Mouse (Mus musculus) limb, embryonic 15.5 days (tissue): ENCODE data around the gene Fggy. TPM values are rescaled to one million over a fixed set of nuclear protein-coding genes. Genes with fewer than 3 reads are reported as not detected.

ENCODE experiments used
- ATAC-seq: fragments of 200-750 bp; cut with Nextera tagmentation; 2 replicates; pipeline ENCODE4 v1.8.0; 2017; ENCODE audit warnings: low read depth, moderate TSS enrichment; ENCODE audit not compliant: insufficient number of reproducible peaks, low FRiP score, low TSS enrichment
- H3K27ac ChIP-seq: fragments of 300-500 bp; sonication (generic); 2 replicates; pipeline ENCODE4 v1.5.1; 2015; ENCODE audit warnings: moderate library complexity, mild to moderate bottlenecking, inconsistent platforms
- H3K27me3 ChIP-seq: fragments of 300-500 bp; sonication (generic); 2 replicates; pipeline ENCODE4 v1.6.1; 2015; ENCODE audit warnings: inconsistent platforms
- H3K36me3 ChIP-seq: fragments of 300-500 bp; sonication (generic); 2 replicates; pipeline ENCODE4 v1.6.1; 2015; ENCODE audit warnings: inconsistent platforms
- H3K4me1 ChIP-seq: fragments of 300-500 bp; sonication (generic); 2 replicates; pipeline ENCODE4 v1.6.1; 2015; ENCODE audit warnings: inconsistent platforms
- H3K4me2 ChIP-seq: fragments of 300-500 bp; sonication (generic); 2 replicates; pipeline ENCODE4 v1.6.1; 2015; ENCODE audit warnings: mild to moderate bottlenecking, inconsistent platforms
- H3K4me3 ChIP-seq: fragments of 300-500 bp; sonication (generic); 2 replicates; pipeline ENCODE4 v1.5.1; 2015; ENCODE audit warnings: mild to moderate bottlenecking, inconsistent platforms
- H3K9ac ChIP-seq: fragments of 300-500 bp; sonication (generic); 2 replicates; pipeline ENCODE4 v1.6.1; 2015; ENCODE audit warnings: inconsistent platforms
- H3K9me3 ChIP-seq: fragments of 300-500 bp; sonication (generic); 2 replicates; pipeline ENCODE4 v1.6.1; 2016; ENCODE audit warnings: inconsistent platforms
- WGBS: fragments of 180-500 bp; shearing (Covaris S2); methylation state at CpG from one replicate; pipeline ENCODE4 v1.1.7; 2015; 5-methylcytosine and 5-hydroxymethylcytosine counted together
- polyA plus RNA-seq: library from polyadenylated mRNA; unstranded; fragments of >200 nt; fragmentation: Nextera tagmentation; extraction: Ambion mirVana; gene quantifications from 2 replicates; pipeline ENCODE4 v1.2.1, GENCODE M21; 2015

The Fggy gene
- polyA plus RNA-seq, 1 experiment from 2014 or later = 8.6 TPM

- WGBS = 57% methylated on average over 5 of the region's 5 CpGs
- ATAC-seq = no peak
- Histone ChIP-seq H3K36me3 (no peaks in the 10 kb centered on the region), H3K4me2 (no peak overlapping the region), H3K4me1 (no peaks in the 10 kb centered on the region), H3K27ac (no peak overlapping the region), H3K9ac (no peak overlapping the region), H3K4me3 (no peak overlapping the region), H3K27me3 (no peaks in the 10 kb centered on the region), H3K9me3 (no peaks in the 10 kb centered on the region)
Observed at GRCm38 (mm10) chr4:95644048-95644447, 86.7 kb downstream of the Fggy start.

- Histone ChIP-seq H3K4me2 (no peak overlapping the region), H3K4me1 (peaks cover 22% of the 10 kb centered on the region), H3K27me3 (no peaks in the 10 kb centered on the region), H3K36me3 (no peaks in the 10 kb centered on the region), H3K9me3 (no peaks in the 10 kb centered on the region), H3K9ac (no peak overlapping the region), H3K27ac (no peak overlapping the region), H3K4me3 (no peak overlapping the region)
- 0 out of 2 replicates have a peak, but pooled peaks have one; percentile 55 for ATAC-seq
- 32% methylated on average over 3 of the region's 3 CpGs for WGBS
Observed at GRCm38 (mm10) chr4:95648801-95649551, 91.7 kb downstream of the Fggy start.

GRCm38 (mm10) chr4:95649552-95649905, 92.2 kb downstream of the Fggy start:
- peak overlapping the region; percentile 9; the same call in 1 of the 2 replicates for H3K27ac ChIP-seq
- no peak for ATAC-seq
- H3K27me3 ChIP-seq = no peaks in the 10 kb centered on the region
- no peaks in the 10 kb centered on the region for H3K36me3 ChIP-seq
- H3K4me1 ChIP-seq = peaks cover 26% of the 10 kb centered on the region
- 32% methylated on average over 3 of the region's 3 CpGs for WGBS
- no peak overlapping the region for H3K4me3 ChIP-seq
- H3K9ac ChIP-seq = no peak overlapping the region
- H3K4me2 ChIP-seq = no peak overlapping the region
- no peaks in the 10 kb centered on the region for H3K9me3 ChIP-seq

GRCm38 (mm10) chr4:95649980-95650379, 92.7 kb downstream of the Fggy start:
- ATAC-seq = no peak
- WGBS = 52% methylated on average over 6 of the region's 6 CpGs
- no peak overlapping the region for H3K4me3 ChIP-seq
- no peaks in the 10 kb centered on the region for H3K36me3 ChIP-seq
- H3K9ac ChIP-seq = no peak overlapping the region
- no peak overlapping the region for H3K4me2 ChIP-seq
- H3K27me3 ChIP-seq = no peaks in the 10 kb centered on the region
- H3K9me3 ChIP-seq = no peaks in the 10 kb centered on the region
- H3K27ac ChIP-seq = peak overlapping the region; percentile 9; the same call in 1 of the 2 replicates
- H3K4me1 ChIP-seq = peaks cover 26% of the 10 kb centered on the region

GRCm38 (mm10) chr4:95652044-95652443, 94.7 kb downstream of the Fggy start:
- WGBS = 25% methylated on average over 6 of the region's 6 CpGs
- Histone ChIP-seq H3K27me3 (no peaks in the 10 kb centered on the region), H3K9me3 (no peaks in the 10 kb centered on the region), H3K4me2 (no peak overlapping the region), H3K4me1 (peaks cover 26% of the 10 kb centered on the region), H3K27ac (peak overlapping the region; percentile 44), H3K36me3 (no peaks in the 10 kb centered on the region), H3K4me3 (no peak overlapping the region), H3K9ac (no peak overlapping the region)
- ATAC-seq = no peak

GRCm38 (mm10) chr4:95653296-95653912, 96.1 kb downstream of the Fggy start:
- 34% methylated on average over 4 of the region's 4 CpGs for WGBS
- Histone ChIP-seq H3K36me3 (no peaks in the 10 kb centered on the region), H3K4me1 (peaks cover 26% of the 10 kb centered on the region), H3K4me2 (no peak overlapping the region), H3K4me3 (no peak overlapping the region), H3K27ac (0 out of 2 replicates have a peak overlapping the region, but pooled peaks have one; percentile 48), H3K27me3 (no peaks in the 10 kb centered on the region), H3K9me3 (no peaks in the 10 kb centered on the region), H3K9ac (no peak overlapping the region)
- ATAC-seq = no peak

GRCm38 (mm10) chr4:95653913-95654301, 96.6 kb downstream of the Fggy start:
- H3K9me3 ChIP-seq = no peaks in the 10 kb centered on the region
- H3K27ac ChIP-seq = no peak overlapping the region
- no peak overlapping the region for H3K4me2 ChIP-seq
- peaks cover 30% of the 10 kb centered on the region for H3K4me1 ChIP-seq
- H3K27me3 ChIP-seq = no peaks in the 10 kb centered on the region
- WGBS = 39% methylated on average over 4 of the region's 4 CpGs
- H3K36me3 ChIP-seq = no peaks in the 10 kb centered on the region
- no peak overlapping the region for H3K9ac ChIP-seq
- no peak for ATAC-seq
- no peak overlapping the region for H3K4me3 ChIP-seq

- ATAC-seq = no peak
- H3K9me3 ChIP-seq = no peaks in the 10 kb centered on the region
- H3K27me3 ChIP-seq = no peaks in the 10 kb centered on the region
- no peak overlapping the region for H3K4me2 ChIP-seq
- H3K9ac ChIP-seq = no peak overlapping the region
- H3K27ac ChIP-seq = no peak overlapping the region
- H3K4me1 ChIP-seq = peaks cover 9% of the 10 kb centered on the region; the same call in 1 of the 2 replicates
- no peak overlapping the region for H3K4me3 ChIP-seq
- H3K36me3 ChIP-seq = no peaks in the 10 kb centered on the region
- 36% methylated on average over 3 of the region's 3 CpGs for whole genome bisulfite sequencing
Observed at GRCm38 (mm10) chr4:95659024-95659423, 101.7 kb downstream of the Fggy start.

GRCm38 (mm10) chr4:95663596-95663995, 106.3 kb downstream of the Fggy start:
- H3K4me1 ChIP-seq = peaks cover 6% of the 10 kb centered on the region; the same call in 1 of the 2 replicates
- no peak for ATAC-seq
- no peak overlapping the region for H3K4me3 ChIP-seq
- no peak overlapping the region for H3K4me2 ChIP-seq
- no peak overlapping the region for H3K27ac ChIP-seq
- no peak overlapping the region for H3K9ac ChIP-seq
- no peaks in the 10 kb centered on the region for H3K9me3 ChIP-seq
- H3K36me3 ChIP-seq = no peaks in the 10 kb centered on the region
- WGBS = 73% methylated on average over 4 of the region's 4 CpGs
- H3K27me3 ChIP-seq = no peaks in the 10 kb centered on the region

- Histone ChIP-seq H3K4me3 (no peak overlapping the region), H3K4me2 (no peak overlapping the region), H3K9me3 (no peaks in the 10 kb centered on the region), H3K27me3 (no peaks in the 10 kb centered on the region), H3K36me3 (no peaks in the 10 kb centered on the region), H3K4me1 (no peaks in the 10 kb centered on the region), H3K27ac (no peak overlapping the region), H3K9ac (no peak overlapping the region)
- no peak for ATAC-seq
- WGBS = 69% methylated on average over 3 of the region's 3 CpGs
Observed at GRCm38 (mm10) chr4:95664327-95664726, 107.0 kb downstream of the Fggy start.

- H3K4me3 ChIP-seq = no peak overlapping the region
- H3K9me3 ChIP-seq = no peaks in the 10 kb centered on the region
- WGBS = 85% methylated on average over 7 of the region's 7 CpGs
- no peak for ATAC-seq
- H3K4me1 ChIP-seq = no peaks in the 10 kb centered on the region
- no peak overlapping the region for H3K4me2 ChIP-seq
- no peaks in the 10 kb centered on the region for H3K36me3 ChIP-seq
- no peaks in the 10 kb centered on the region for H3K27me3 ChIP-seq
- no peak overlapping the region for H3K27ac ChIP-seq
- H3K9ac ChIP-seq = no peak overlapping the region
Observed at GRCm38 (mm10) chr4:95666284-95666889, 109.1 kb downstream of the Fggy start.

- Histone ChIP-seq H3K36me3 (no peaks in the 10 kb centered on the region), H3K4me2 (no peak overlapping the region), H3K4me1 (no peaks in the 10 kb centered on the region), H3K4me3 (no peak overlapping the region), H3K9ac (no peak overlapping the region), H3K27ac (no peak overlapping the region), H3K9me3 (no peaks in the 10 kb centered on the region), H3K27me3 (no peaks in the 10 kb centered on the region)
- WGBS = 88% methylated on average over 2 of the region's 2 CpGs
- ATAC-seq = no peak
Observed at GRCm38 (mm10) chr4:95666896-95667295, 109.6 kb downstream of the Fggy start.
